Mouse (Mus musculus) adrenal gland, postnatal 25 days (tissue): ENCODE measurements at regions not wholly inside any gene's neighbourhood (a gene's known extent, or its start where the extent isn't known, plus 50 kb on each side); places are given as distances from the start of the nearest gene placed in this dataset.

ENCODE experiments used
- DNase-seq: peaks from one replicate; pipeline ENCODE4 v3.0.0; 2021; ENCODE audit warnings: mixed read lengths

DNA sequence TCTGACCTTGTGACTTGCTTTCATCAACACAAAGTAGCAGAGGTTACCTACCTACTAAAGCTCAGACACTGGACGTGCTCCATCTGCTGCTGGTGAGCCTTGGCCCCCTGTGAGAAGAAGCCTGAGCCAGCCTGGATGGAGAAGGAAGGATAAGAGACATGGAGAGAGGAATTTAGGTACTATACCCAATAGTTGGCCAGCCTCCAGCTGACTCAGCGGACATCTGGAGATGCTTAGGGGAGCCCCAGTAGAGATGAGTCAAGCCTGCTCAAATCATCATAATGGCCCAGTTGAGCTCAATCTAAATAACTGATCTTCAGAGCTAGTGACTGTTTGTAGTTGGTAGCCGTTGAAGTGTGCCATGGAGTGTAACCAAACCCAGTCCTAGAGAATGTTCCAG lies 53.7 kb upstream of the Ripply2 start:
- DNase-seq: peak; percentile 44

GRCm38 (mm10) chr9:86957076-86957475 lies 58.3 kb upstream of the Ripply2 start:
- DNase-seq: no peak

DNA sequence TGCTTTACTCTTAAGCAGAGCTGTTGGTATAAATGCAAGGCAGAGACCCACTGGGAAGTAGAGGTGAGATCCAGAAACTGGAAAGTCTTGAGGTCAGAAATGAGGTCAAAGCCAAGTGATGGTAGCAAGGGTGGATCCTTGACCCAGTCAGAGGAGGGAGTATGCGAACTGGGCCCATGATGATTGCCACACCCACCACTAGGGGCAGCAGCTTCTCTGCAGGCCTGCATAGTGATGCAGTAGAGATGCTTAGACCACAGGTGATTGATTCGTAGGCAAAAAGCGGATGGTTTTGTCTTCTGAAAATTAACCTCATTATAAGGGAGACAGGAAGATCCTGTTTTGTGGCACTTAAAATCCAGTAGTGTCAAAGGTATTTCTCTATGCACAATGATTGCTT lies 59.6 kb upstream of the Ripply2 start:
- DNase-seq: peak; percentile 9

DNA sequence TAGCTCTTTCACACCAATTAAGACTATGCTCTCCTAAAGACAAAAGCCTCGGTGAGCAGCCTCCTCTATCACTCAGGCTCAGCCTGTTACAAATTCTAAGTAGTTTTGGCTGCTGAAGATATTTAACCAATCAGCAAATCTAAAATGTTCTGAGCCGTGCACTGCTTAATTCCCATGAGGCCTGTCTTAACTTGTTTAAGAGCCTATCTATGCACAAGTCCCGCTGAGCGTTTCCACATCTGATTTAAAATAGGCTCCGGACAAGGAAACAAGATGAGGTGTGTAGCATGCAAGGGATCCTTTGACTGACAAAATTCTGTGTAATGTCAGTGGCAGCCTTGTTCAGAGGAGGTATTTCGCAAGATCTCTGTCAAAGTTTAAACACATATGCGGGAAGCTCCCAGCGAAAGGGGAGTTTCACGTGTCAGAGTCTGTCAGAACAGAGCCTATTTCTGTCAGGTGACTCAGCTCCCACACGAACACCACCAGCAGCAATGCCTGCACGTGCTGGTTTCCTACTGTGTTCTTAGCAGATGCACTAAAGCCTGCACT lies 63.3 kb upstream of the Ripply2 start:
- DNase-seq: no peak

GRCm38 (mm10) chr9:86949885-86950284 lies 65.5 kb upstream of the Ripply2 start:
- no peak for DNase-seq

GRCm38 (mm10) chr9:86931196-86931595 lies 50.7 kb upstream of the Snap91 start:
- no peak for DNase-seq
